In the genomic region with DNA sequence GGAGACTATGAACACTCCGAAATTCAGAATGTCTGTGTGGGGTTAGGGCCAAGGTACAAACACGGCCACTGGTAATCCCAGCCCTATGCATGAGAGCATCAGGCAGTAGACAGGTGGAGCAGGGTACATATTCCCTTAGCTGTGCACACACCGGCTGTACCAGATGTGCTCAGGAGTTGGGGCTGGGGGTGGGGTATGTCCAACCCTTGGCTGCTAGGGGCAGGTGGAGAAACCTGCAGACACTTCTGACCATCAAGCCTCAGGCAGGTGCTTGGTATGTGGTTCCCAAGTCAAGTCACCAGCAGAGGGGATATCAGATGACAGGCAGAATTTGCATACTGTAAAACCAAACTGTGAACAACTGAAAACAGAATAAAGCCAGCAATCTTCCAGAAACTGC, we compare ENCODE assay signal across 16 mouse cellular contexts.
"Had no signal": no experiment of that assay in that cellular context is flagged by ENCODE, and none has a peak within 500 bp of the region (broad histone marks: within the 10 kb centered on the region; RNA-seq: fewer than 3 reads in every experiment).

No protein-coding gene starts in this region.

- H3K4me1 ChIP-seq: midbrain, embryonic 15.5 days; neural tube, embryonic 13.5 days; stomach, embryonic 15.5 days had no signal

- H3K4me3 ChIP-seq: megakaryocyte, embryonic 14.5 days; midbrain, embryonic 13.5 days; midbrain, embryonic 15.5 days; neural tube, embryonic 13.5 days; neural tube, embryonic 15.5 days; stomach, embryonic 15.5 days had no signal

- DNase-seq: lung, adult 18-20 months; lung, embryonic 14.5 days; lung, postnatal 10 days; right cerebral cortex, postnatal 14 days; thymus, adult 2 months; thymus, postnatal 25 days; thymus, postnatal 4 days had no signal

- H3K36me3 ChIP-seq: midbrain, embryonic 15.5 days had no signal

- H3K27me3 ChIP-seq: megakaryocyte, embryonic 14.5 days; midbrain, embryonic 13.5 days; midbrain, embryonic 15.5 days; neural tube, embryonic 13.5 days; neural tube, embryonic 15.5 days; stomach, embryonic 15.5 days had no signal

- H3K9ac ChIP-seq: lung, embryonic 14.5 days; midbrain, embryonic 13.5 days; midbrain, embryonic 15.5 days; neural tube, embryonic 13.5 days; neural tube, embryonic 15.5 days; stomach, embryonic 15.5 days had no signal

- H3K27ac ChIP-seq: macrophage; midbrain, embryonic 13.5 days; midbrain, embryonic 15.5 days; neural tube, embryonic 13.5 days; neural tube, embryonic 15.5 days; stomach, embryonic 15.5 days; stomach, postnatal 0 days had no signal

- H3K9me3 ChIP-seq: megakaryocyte, embryonic 14.5 days; midbrain, embryonic 13.5 days; midbrain, embryonic 15.5 days; neural tube, embryonic 13.5 days; neural tube, embryonic 15.5 days; stomach, embryonic 15.5 days had no signal

- H3K4me2 ChIP-seq: lung, embryonic 14.5 days; midbrain, embryonic 11.5 days; midbrain, embryonic 13.5 days; midbrain, embryonic 15.5 days; neural tube, embryonic 13.5 days; neural tube, embryonic 15.5 days; stomach, embryonic 15.5 days had no signal
